Mouse (Mus musculus): Measurements from ENCODE around the gene Ube2m.

Gene Ube2m

GRCm38 (mm10) chr7:13034148-13034977 is 3.7 kb downstream of the Ube2m start, which contains the start of gene Chmp2a:
TSS of gene Chmp2a (minus strand) at chr7:13034807.
- peak; percentile 71 for ATAC-seq (ENCODE audit: low TSS enrichment)

GRCm38 (mm10) chr7:13033451-13034147 is 4.5 kb downstream of the Ube2m start:
- ATAC-seq (ENCODE audit: low TSS enrichment): no peak

GRCm38 (mm10) chr7:13032541-13032940 is 5.5 kb downstream of the Ube2m start:
- ATAC-seq (ENCODE audit: low TSS enrichment): no peak

GRCm38 (mm10) chr7:13031983-13032382 is 6.1 kb downstream of the Ube2m start:
- no peak for ATAC-seq (ENCODE audit: low TSS enrichment)

GRCm38 (mm10) chr7:13031069-13031468 is 7.0 kb downstream of the Ube2m start:
- ATAC-seq (ENCODE audit: low TSS enrichment): no peak

- no peak for ATAC-seq (ENCODE audit: low TSS enrichment)
These were observed 9.1 kb downstream of the Ube2m start for GRCm38 (mm10) chr7:13028986-13029385.

GRCm38 (mm10) chr7:13025511-13026112 is 12.5 kb downstream of the Ube2m start:
- ATAC-seq (ENCODE audit: low TSS enrichment): no peak

GRCm38 (mm10) chr7:13024805-13025204 is 13.3 kb downstream of the Ube2m start:
- ATAC-seq (ENCODE audit: low TSS enrichment): peak; percentile 39; the same call in 1 of the 2 replicates

GRCm38 (mm10) chr7:13023928-13024731 is 13.9 kb downstream of the Ube2m start:
- ATAC-seq (ENCODE audit: low TSS enrichment): peak; percentile 85

- peak; percentile 16; the same call in 1 of the 2 replicates for ATAC-seq (ENCODE audit: low TSS enrichment)
These were observed 15.1 kb downstream of the Ube2m start for GRCm38 (mm10) chr7:13022773-13023535.

GRCm38 (mm10) chr7:13015217-13015616 is 22.9 kb downstream of the Ube2m start:
- no peak for ATAC-seq (ENCODE audit: low TSS enrichment)

GRCm38 (mm10) chr7:13014275-13014839 is 23.7 kb downstream of the Ube2m start:
- no peak for ATAC-seq (ENCODE audit: low TSS enrichment)

- no peak for ATAC-seq (ENCODE audit: low TSS enrichment)
These were observed 24.4 kb downstream of the Ube2m start for GRCm38 (mm10) chr7:13013671-13014070.

- ATAC-seq (ENCODE audit: low TSS enrichment): no peak
These were observed 27.8 kb downstream of the Ube2m start, which contains the start of gene Zbtb45 for GRCm38 (mm10) chr7:13010005-13010908. TSS of gene Zbtb45 (minus strand) at chr7:13010034.

GRCm38 (mm10) chr7:13009143-13010004 is 28.7 kb downstream of the Ube2m start:
- ATAC-seq (ENCODE audit: low TSS enrichment): peak; percentile 92

- no peak for ATAC-seq (ENCODE audit: low TSS enrichment)
These were observed 30.6 kb downstream of the Ube2m start for GRCm38 (mm10) chr7:13007341-13008092.

GRCm38 (mm10) chr7:13006531-13006930 is 31.5 kb downstream of the Ube2m start:
- ATAC-seq (ENCODE audit: low TSS enrichment): no peak

GRCm38 (mm10) chr7:13006011-13006410 is 32.1 kb downstream of the Ube2m start:
- ATAC-seq (ENCODE audit: low TSS enrichment): no peak
